Mouse (Mus musculus) midbrain, embryonic 15.5 days (tissue): ENCODE data around the gene Id3. TPM values are rescaled to one million over a fixed set of nuclear protein-coding genes. Genes with fewer than 3 reads are reported as not detected.
"Not testable (repeated sequence)": the region's sequence is repeated elsewhere in the genome, so short reads cannot be mapped to it uniquely, and the experiment has no call there.

Experiments used
- ATAC-seq: fragments of 200-750 bp; cut with Nextera tagmentation; replicated peaks from 2 replicates; pipeline ENCODE4 v1.8.0; 2017; ENCODE audit warnings: moderate TSS enrichment
- H3K27ac ChIP-seq: fragments of 300-500 bp; sonication (generic); 2 replicates; pipeline ENCODE4 v1.5.1; 2015; ENCODE audit warnings: mild to moderate bottlenecking, inconsistent platforms
- H3K27me3 ChIP-seq: fragments of 300-500 bp; sonication (generic); replicated peaks from 2 replicates; pipeline ENCODE4 v1.6.1; 2015; ENCODE audit warnings: inconsistent platforms
- H3K36me3 ChIP-seq: fragments of 300-500 bp; sonication (generic); replicated peaks from 2 replicates; pipeline ENCODE4 v1.6.1; 2015; ENCODE audit warnings: inconsistent platforms
- H3K4me1 ChIP-seq: fragments of 300-500 bp; sonication (generic); 2 replicates; pipeline ENCODE4 v1.6.1; 2015; ENCODE audit warnings: inconsistent platforms
- H3K4me2 ChIP-seq: fragments of 300-500 bp; sonication (generic); 2 replicates; pipeline ENCODE4 v1.6.1; 2015; ENCODE audit warnings: inconsistent platforms, mild to moderate bottlenecking, moderate library complexity
- H3K4me3 ChIP-seq: fragments of 300-500 bp; sonication (generic); 2 replicates; pipeline ENCODE4 v1.5.1; 2015; ENCODE audit warnings: mild to moderate bottlenecking, inconsistent platforms
- H3K9ac ChIP-seq: fragments of 300-500 bp; sonication (generic); 2 replicates; pipeline ENCODE4 v1.6.1; 2015; ENCODE audit warnings: mild to moderate bottlenecking, inconsistent platforms
- H3K9me3 ChIP-seq: fragments of 300-500 bp; sonication (generic); 2 replicates; pipeline ENCODE4 v1.6.1; 2016; ENCODE audit warnings: inconsistent platforms
- WGBS: fragments of 180-500 bp; shearing (Covaris S2); methylation state at CpG from one replicate; pipeline ENCODE4 v1.1.7; 2015; ENCODE audit warnings: mixed read lengths; 5-methylcytosine and 5-hydroxymethylcytosine counted together
- polyA plus RNA-seq: library from polyadenylated mRNA; unstranded; fragments of >200 nt; fragmentation: Nextera tagmentation; extraction: Ambion mirVana; gene quantifications from 2 replicates; pipeline ENCODE4 v1.2.1, GENCODE M21; 2015

Gene Id3
- 127 and 151 TPM in 2 replicates for polyA plus RNA-seq

- Histone ChIP-seq H3K9me3 (no peaks in the 10 kb centered on the region), H3K9ac (peak within 1 kb of the TSS; percentile 49), H3K4me2 (peak within 1 kb of the TSS; percentile 79), H3K36me3 (no peaks in the 10 kb centered on the region), H3K27ac (peak within 1 kb of the TSS; percentile 62), H3K4me1 (peaks cover 68% of the 10 kb centered on the region), H3K4me3 (peak within 1 kb of the TSS; percentile 48), H3K27me3 (0 out of 2 replicates have a peak, but pooled peaks cover 6% of the 10 kb centered on the region)
- peak; percentile 78 for ATAC-seq
- under 1% methylated on average over 39 of the region's 39 CpGs for WGBS
Measured at GRCm38 (mm10) chr4:136143193-136143976, at the start of gene Id3. Gene Id3 (plus strand): TSS chr4:136143497.

DNA sequence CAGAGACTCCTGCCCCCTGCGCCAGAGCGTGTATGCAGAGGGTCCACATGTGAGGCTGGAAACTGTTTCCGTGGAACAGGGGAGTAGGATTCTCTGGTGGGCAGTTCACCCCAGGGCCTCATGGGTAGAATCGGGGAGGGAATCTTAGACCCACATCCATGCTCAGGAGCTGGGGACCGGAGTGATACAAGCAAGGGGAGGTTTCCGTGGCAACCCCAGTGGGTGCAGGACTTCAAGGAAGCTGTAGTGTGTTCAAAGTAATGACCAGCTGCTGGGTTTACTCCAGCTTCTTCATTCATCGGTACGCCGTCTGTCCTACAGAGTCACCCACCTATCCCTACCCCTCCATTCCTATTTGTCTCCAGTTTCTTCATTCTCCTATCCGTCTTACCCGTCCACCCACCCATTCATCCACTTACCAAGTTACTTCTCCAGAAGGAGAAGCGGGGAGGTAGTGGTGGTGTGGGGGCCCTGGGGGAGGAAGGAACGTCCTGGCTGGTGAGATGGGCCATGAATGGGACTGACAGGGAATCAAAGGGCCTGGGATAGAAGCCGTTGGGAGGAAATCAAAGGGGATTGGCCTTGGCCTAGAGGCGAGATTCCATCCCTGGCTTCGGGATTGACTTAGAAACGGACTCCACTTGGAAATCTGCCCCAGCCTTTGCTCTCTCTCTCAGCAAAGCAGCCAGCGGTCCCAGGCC, 48.6 kb upstream of the Id3 start:
- Histone ChIP-seq H3K4me3 (no peak overlapping the region), H3K9me3 (no peaks in the 10 kb centered on the region), H3K27ac (0 out of 2 replicates have a peak overlapping the region, but pooled peaks have one; percentile 45), H3K4me2 (no peak overlapping the region), H3K4me1 (0 out of 2 replicates have a peak, but pooled peaks cover 2% of the 10 kb centered on the region), H3K36me3 (no peaks in the 10 kb centered on the region), H3K9ac (no peak overlapping the region), H3K27me3 (no peaks in the 10 kb centered on the region)
- ATAC-seq, result 0 out of 2 replicates have a peak, but pooled peaks have one; percentile 45
- WGBS, result 66% methylated on average over 18 of the region's 18 CpGs

DNA sequence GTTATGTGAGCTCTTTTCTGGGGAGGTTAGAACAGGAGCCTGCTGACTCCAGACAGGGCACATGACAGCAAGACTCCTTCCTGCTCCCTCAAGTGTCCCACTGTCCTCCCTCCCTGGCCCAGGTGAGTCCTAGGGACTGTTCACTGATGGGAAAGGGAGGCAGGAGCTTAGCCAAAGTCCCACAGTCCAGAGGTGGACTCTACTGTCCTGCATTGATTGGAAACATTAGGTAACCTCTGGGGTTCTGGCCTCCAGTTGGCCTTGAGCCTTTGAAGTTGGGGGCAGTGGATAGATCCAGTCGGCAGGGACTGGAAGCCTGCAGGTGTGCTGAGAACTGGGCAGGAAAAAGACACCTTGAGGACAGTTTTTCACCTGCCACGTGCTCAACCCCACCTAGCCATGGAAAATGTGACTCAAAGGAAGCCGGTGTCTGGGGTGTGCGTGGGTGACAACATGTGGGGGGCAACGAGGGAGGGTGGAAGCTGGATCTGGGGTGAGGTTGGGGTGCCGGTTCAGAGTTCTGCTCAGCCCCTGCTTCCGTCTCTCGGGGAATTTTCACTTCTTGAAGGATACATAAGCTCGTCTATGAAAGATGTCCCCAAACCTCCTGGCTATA, 47.7 kb upstream of the Id3 start:
- no peak for ATAC-seq
- no peak overlapping the region for H3K4me2 ChIP-seq
- 0 out of 2 replicates have a peak, but pooled peaks cover 2% of the 10 kb centered on the region for H3K4me1 ChIP-seq
- H3K36me3 ChIP-seq, result no peaks in the 10 kb centered on the region
- peak overlapping the region; percentile 42; the same call in 1 of the 2 replicates for H3K27ac ChIP-seq
- no peak overlapping the region for H3K9ac ChIP-seq
- no peaks in the 10 kb centered on the region for H3K27me3 ChIP-seq
- WGBS, result 85% methylated on average over 9 of the region's 9 CpGs
- no peaks in the 10 kb centered on the region for H3K9me3 ChIP-seq
- H3K4me3 ChIP-seq, result no peak overlapping the region

DNA sequence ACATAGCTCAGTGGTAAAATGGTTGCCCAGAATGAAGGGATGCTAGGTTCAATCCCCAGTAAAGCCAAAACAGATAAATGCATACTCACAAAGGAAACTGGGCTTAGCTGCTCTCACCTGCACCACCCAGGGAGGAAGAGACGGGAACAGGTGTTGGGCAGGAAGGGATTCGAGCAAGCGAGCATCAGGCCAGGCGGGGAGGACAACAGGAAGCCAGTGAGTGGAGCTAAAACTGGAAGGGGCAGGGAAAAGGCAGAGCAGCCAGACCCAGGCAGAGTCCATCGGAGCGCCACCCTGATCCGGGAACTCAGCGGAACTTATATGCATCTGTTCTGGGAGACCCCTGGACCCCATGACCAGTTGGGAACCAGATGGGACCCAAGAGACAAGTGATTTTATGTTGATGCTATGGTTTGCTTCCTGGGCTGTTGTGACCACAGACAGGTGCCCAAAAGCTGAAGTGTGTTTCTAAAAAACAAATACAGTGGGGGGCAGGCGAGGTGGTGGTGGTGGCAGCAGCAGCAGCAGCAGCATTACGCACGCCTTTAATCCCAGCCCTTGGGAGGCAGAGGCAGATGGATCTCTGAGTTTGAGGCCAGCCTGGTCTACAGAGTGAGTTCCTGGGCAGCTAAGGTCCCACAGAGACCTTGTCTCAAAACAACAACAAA, 46.7 kb upstream of the Id3 start:
- 71% methylated on average over 11 of the region's 11 CpGs for WGBS

GRCm38 (mm10) chr4:136098446-136098845, 44.9 kb upstream of the Id3 start:
- H3K4me2 ChIP-seq, result no peak overlapping the region
- no peak overlapping the region for H3K27ac ChIP-seq
- H3K9me3 ChIP-seq, result no peaks in the 10 kb centered on the region
- H3K4me1 ChIP-seq, result 0 out of 2 replicates have a peak, but pooled peaks cover 2% of the 10 kb centered on the region
- H3K27me3 ChIP-seq, result 0 out of 2 replicates have a peak, but pooled peaks cover 3% of the 10 kb centered on the region
- H3K4me3 ChIP-seq, result no peak overlapping the region
- no peak for ATAC-seq
- H3K36me3 ChIP-seq, result no peaks in the 10 kb centered on the region
- H3K9ac ChIP-seq, result no peak overlapping the region
- 96% methylated on average over 3 of the region's 3 CpGs for WGBS

More for the DNA sequence above, 46.7 kb upstream of the Id3 start:
- no peaks in the 10 kb centered on the region for H3K27me3 ChIP-seq
- H3K36me3 ChIP-seq, result no peaks in the 10 kb centered on the region
- no peak overlapping the region for H3K4me2 ChIP-seq
- H3K9ac ChIP-seq, result no peak overlapping the region
- ATAC-seq, result no peak
- H3K9me3 ChIP-seq, result no peaks in the 10 kb centered on the region
- H3K27ac ChIP-seq, result no peak overlapping the region
- no peak overlapping the region for H3K4me3 ChIP-seq
- H3K4me1 ChIP-seq, result 0 out of 2 replicates have a peak, but pooled peaks cover 2% of the 10 kb centered on the region

DNA sequence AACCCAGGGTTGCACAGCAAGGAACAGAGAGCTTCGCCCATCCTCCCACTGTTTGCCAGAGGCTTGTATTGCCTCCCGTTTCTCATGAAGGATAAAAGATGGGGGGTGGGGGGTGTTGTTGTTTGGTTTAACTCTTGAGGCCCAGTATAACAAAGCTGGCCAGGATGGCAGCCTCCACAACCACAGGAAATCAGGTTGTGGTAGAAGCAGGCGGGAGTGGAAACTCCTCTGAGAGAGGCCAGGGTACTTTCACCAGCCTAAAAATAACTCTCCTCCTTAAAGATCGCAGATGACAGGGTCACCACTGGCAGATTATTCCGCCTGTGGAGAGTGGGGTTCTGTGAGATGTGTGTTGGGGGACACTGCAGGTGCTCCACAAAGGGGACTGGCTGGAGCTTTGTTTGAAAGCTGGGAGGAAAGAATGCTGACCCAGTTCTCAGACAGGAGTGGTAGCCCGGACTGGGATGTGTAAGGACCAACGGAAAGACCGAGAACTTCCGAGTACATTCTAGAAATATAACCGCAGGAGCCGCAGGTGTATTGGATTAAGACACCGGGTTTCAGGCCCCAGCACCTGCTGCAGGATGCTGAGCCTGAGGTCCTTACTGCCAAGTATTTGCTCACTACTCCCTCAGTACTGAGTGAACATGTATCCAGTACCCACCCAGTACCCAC, 42.8 kb upstream of the Id3 start:
- H3K4me2 ChIP-seq, result no peak overlapping the region
- peaks cover 10% of the 10 kb centered on the region; the same call in 1 of the 2 replicates for H3K27me3 ChIP-seq
- no peak overlapping the region for H3K27ac ChIP-seq
- no peak for ATAC-seq
- WGBS, result 76% methylated on average over 12 of the region's 12 CpGs
- H3K4me1 ChIP-seq, result peaks cover 7% of the 10 kb centered on the region
- no peak overlapping the region for H3K4me3 ChIP-seq
- no peaks in the 10 kb centered on the region for H3K36me3 ChIP-seq
- no peaks in the 10 kb centered on the region for H3K9me3 ChIP-seq
- H3K9ac ChIP-seq, result no peak overlapping the region

DNA sequence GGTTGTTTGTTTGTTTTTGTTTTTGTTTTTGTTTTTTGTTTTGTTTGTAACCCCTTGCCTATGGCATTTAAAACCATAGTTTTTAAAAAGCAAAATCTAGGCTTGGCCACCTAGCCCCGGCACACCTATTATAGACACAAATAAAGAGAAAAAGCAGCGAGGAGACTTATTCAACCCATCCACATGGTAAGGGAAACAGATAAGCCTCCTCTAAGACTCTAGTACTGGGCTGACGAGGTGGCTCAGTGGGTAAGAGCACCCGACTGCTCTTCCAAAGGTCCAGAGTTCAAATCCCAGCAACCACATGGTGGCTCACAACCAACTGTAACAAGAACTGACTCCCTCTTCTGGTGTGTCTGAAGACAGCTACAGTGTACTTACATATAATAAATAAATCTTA, 41.5 kb upstream of the Id3 start:
- H3K4me1 ChIP-seq, H3K36me3 ChIP-seq, H3K27ac ChIP-seq, H3K9ac ChIP-seq, ATAC-seq, H3K4me3 ChIP-seq, H3K9me3 ChIP-seq, H3K4me2 ChIP-seq: not testable (repeated sequence)
- 84% methylated on average over 4 of the region's 4 CpGs for WGBS
- H3K27me3 ChIP-seq, result peaks cover 12% of the 10 kb centered on the region; the same call in 1 of the 2 replicates

DNA sequence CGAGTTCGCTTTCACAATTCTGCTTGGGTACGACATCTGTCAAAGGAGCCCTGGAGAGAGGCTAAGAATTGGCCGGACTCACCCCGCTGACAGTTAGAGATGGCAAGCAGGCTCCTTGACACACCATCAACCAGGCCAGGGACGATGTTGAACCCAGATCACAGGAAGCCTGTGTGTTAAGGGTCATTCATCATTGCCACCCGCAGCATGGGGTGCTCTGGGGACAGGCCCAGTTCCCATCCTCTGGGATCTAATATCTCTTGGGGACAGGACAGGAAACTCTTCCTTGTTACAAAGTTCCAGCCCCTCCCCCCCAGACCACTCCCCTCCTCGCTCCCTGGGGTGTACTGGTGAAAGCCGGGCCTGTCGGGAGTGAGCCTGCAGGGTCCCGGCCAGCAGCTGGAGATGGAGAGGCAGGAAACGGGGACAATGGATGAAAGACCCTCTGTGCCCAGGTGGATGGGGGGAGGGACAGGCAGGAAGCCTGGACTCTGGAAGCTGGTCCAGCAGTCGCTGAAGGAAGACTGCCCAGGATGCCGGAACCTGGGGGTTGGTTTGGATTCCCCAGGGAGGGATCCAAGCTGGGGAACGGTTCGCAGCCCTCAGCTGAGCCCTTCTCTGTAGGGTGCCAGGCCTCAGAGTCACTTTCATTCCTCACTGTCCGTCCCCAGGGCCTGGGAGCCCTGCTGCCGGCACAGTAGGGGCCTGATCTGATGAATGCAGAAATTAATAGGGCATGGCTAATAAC, 38.5 kb upstream of the Id3 start:
- Histone ChIP-seq H3K27ac (no peak overlapping the region), H3K4me1 (peaks cover 7% of the 10 kb centered on the region), H3K4me3 (no peak overlapping the region), H3K9ac (no peak overlapping the region), H3K4me2 (no peak overlapping the region), H3K9me3 (no peaks in the 10 kb centered on the region), H3K36me3 (no peaks in the 10 kb centered on the region), H3K27me3 (peaks cover 12% of the 10 kb centered on the region; the same call in 1 of the 2 replicates)
- no peak for ATAC-seq
- WGBS, result 6% methylated on average over 18 of the region's 18 CpGs

DNA sequence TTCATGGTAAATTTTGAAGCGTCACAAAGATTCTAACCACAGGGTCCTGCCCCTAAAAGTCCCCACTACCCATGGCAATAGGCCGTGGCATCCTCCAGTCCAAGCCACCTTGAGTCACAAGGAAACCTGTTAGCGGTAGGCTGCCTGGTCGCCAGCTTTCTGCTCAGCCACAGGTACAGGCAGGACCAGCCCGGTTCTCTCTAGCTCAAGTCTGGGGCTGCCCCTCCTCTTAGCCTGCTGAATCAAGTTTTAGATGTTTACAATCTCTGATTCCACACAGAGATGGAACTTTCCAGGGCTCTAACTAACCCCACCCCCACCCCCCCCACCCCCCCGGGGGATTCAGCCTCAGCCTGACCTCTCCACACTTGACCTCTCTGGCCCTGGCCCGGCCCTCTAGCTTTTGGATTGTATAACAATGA, 36.4 kb upstream of the Id3 start:
- Histone ChIP-seq H3K9ac (no peak overlapping the region), H3K9me3 (no peaks in the 10 kb centered on the region), H3K4me1 (peaks cover 7% of the 10 kb centered on the region), H3K4me2 (no peak overlapping the region), H3K27ac (no peak overlapping the region), H3K4me3 (no peak overlapping the region), H3K36me3 (no peaks in the 10 kb centered on the region), H3K27me3 (peaks cover 12% of the 10 kb centered on the region; the same call in 1 of the 2 replicates)
- WGBS, result 49% methylated on average over 7 of the region's 7 CpGs
- ATAC-seq, result no peak

GRCm38 (mm10) chr4:136109153-136109552, 34.1 kb upstream of the Id3 start:
- no peak overlapping the region for H3K4me2 ChIP-seq
- 92% methylated on average over 2 of the region's 2 CpGs for WGBS
- H3K4me3 ChIP-seq, result no peak overlapping the region
- H3K9ac ChIP-seq, result no peak overlapping the region
- H3K4me1 ChIP-seq, result peaks cover 7% of the 10 kb centered on the region
- H3K27ac ChIP-seq, result no peak overlapping the region
- no peak for ATAC-seq
- no peaks in the 10 kb centered on the region for H3K36me3 ChIP-seq
- H3K27me3 ChIP-seq, result 0 out of 2 replicates have a peak, but pooled peaks cover 5% of the 10 kb centered on the region
- no peaks in the 10 kb centered on the region for H3K9me3 ChIP-seq
